Mouse (Mus musculus) forelimb bud, embryonic 11.5 days (tissue): ENCODE data around the gene Nphs2.

Experiments used
- DNase-seq: peaks from one replicate; pipeline ENCODE4 v3.0.0-alpha.2; 2012; ENCODE audit warnings: low read depth, low spot score

The Nphs2 gene

GRCm38 (mm10) chr1:156365740-156366139 is 55.2 kb downstream of the Nphs2 start, which contains the start of gene Gm2000:
Gene Gm2000, plus strand, starts transcription at chr1:156366040.
- no peak for DNase-seq
